ENCODE assay signal across 22 mouse cellular contexts in genomic region chr7:67616890-67617289, GRCm38 (mm10). TPM values are rescaled to one million over a fixed set of nuclear protein-coding genes. Genes with fewer than 3 reads are reported as not detected.
DNase-seq lines count a peak whose midpoint lies in the region; ATAC-seq and TF ChIP-seq lines count a peak whose summit lies in the region.
"Had no signal": no experiment of that assay in that cellular context is flagged by ENCODE, and none has a peak within 500 bp of the region (broad histone marks: within the 10 kb centered on the region; RNA-seq: fewer than 3 reads in every experiment).

No protein-coding gene starts in this region.

- no peaks in the 10 kb centered on the region for H3K79me3 ChIP-seq in C2C12 (ENCODE audit: low read depth)

- no peak for ATAC-seq in heart, embryonic 13.5 days (ENCODE audit: extremely low read depth, insufficient number of reproducible peaks, low FRiP score, low TSS enrichment)
- ATAC-seq in kidney, embryonic 14.5 days (ENCODE audit: low FRiP score, low TSS enrichment) = no peak
- ATAC-seq: forebrain, postnatal 0 days; liver, embryonic 12.5 days; midbrain, embryonic 13.5 days had no signal

- 50% methylated on average over 4 of the region's 4 CpGs for WGBS in heart, embryonic 13.5 days
- WGBS in kidney, embryonic 14.5 days = 21% methylated on average over 4 of the region's 4 CpGs

- H3K4me2 ChIP-seq in heart, embryonic 13.5 days = no peak overlapping the region
- H3K4me2 ChIP-seq in kidney, embryonic 14.5 days (replicated peaks; ENCODE audit: low read depth, low read length) = no peak overlapping the region
- H3K4me2 ChIP-seq: hindbrain, embryonic 15.5 days; limb, embryonic 13.5 days; liver, embryonic 12.5 days; midbrain, embryonic 13.5 days; neural tube, embryonic 12.5 days had no signal

- H3K4me1 ChIP-seq in heart, embryonic 13.5 days = peaks cover 60% of the 10 kb centered on the region
- peaks cover 21% of the 10 kb centered on the region for H3K4me1 ChIP-seq in kidney, embryonic 14.5 days (ENCODE audit: control insufficient read depth, insufficient read depth, low read length)
- H3K4me1 ChIP-seq: liver, embryonic 12.5 days; neural tube, embryonic 12.5 days had no signal

- H3K9me3 ChIP-seq in heart, embryonic 13.5 days = no peaks in the 10 kb centered on the region
- H3K9me3 ChIP-seq in kidney, embryonic 14.5 days (ENCODE audit: control insufficient read depth, low read length) = no peaks in the 10 kb centered on the region
- H3K9me3 ChIP-seq: hindbrain, embryonic 15.5 days; limb, embryonic 13.5 days; liver, embryonic 12.5 days; midbrain, embryonic 13.5 days; neural tube, embryonic 12.5 days had no signal

- H3K9ac ChIP-seq in heart, embryonic 13.5 days = no peak overlapping the region
- no peak overlapping the region for H3K9ac ChIP-seq in kidney, embryonic 14.5 days (ENCODE audit: low read depth, low read length)
- H3K9ac ChIP-seq: forebrain, postnatal 0 days; hindbrain, embryonic 15.5 days; limb, embryonic 13.5 days; liver, embryonic 12.5 days; midbrain, embryonic 13.5 days; neural tube, embryonic 12.5 days had no signal

- H3K4me3 ChIP-seq in heart, embryonic 13.5 days = no peak overlapping the region
- no peak overlapping the region for H3K4me3 ChIP-seq in kidney, embryonic 14.5 days (ENCODE audit: low read length)
- H3K4me3 ChIP-seq in C2C12 (ENCODE audit: insufficient read depth, poor library complexity, severe bottlenecking) = no peak overlapping the region
- H3K4me3 ChIP-seq: hindbrain, embryonic 15.5 days; limb, embryonic 13.5 days; liver, embryonic 12.5 days; midbrain, embryonic 13.5 days; neural tube, embryonic 12.5 days had no signal

- TF ChIP-seq CTCF in C2C12 (IDR thresholded peaks at IDR 0.05; ENCODE audit: control insufficient read depth, insufficient read depth, insufficient read length) = no peak

- H3K27me3 ChIP-seq in heart, embryonic 13.5 days (replicated peaks) = no peaks in the 10 kb centered on the region
- H3K27me3 ChIP-seq in kidney, embryonic 14.5 days (ENCODE audit: control insufficient read depth, insufficient read depth, low read length) = no peaks in the 10 kb centered on the region
- H3K27me3 ChIP-seq in C2C12 (ENCODE audit: control insufficient read depth, insufficient read depth, insufficient read length) = no peaks in the 10 kb centered on the region
- H3K27me3 ChIP-seq: hindbrain, embryonic 15.5 days; limb, embryonic 13.5 days; liver, embryonic 12.5 days; midbrain, embryonic 13.5 days; neural tube, embryonic 12.5 days had no signal

- H3K79me2 ChIP-seq in C2C12 (ENCODE audit: control insufficient read depth, insufficient read depth) = no peaks in the 10 kb centered on the region

- H3ac ChIP-seq in C2C12 (ENCODE audit: control insufficient read depth, insufficient read length, low read depth) = no peak overlapping the region

- DNase-seq in heart, adult 8-10 months (ENCODE audit: low spot score) = no peak
- DNase-seq in kidney, postnatal 25 days = no peak
- peak; percentile 71 for DNase-seq in 416B (ENCODE audit: low read depth)
- DNase-seq in adrenal gland, adult 18-20 months (ENCODE audit: low spot score in 2 of 2) = no peak
- DNase-seq: adrenal gland, postnatal 25 days; cerebellum, adult 8-10 months; cerebellum, postnatal 36 days; embryo, embryonic 11 days; forebrain, postnatal 0 days; gastrocnemius, postnatal 36 days; kidney, postnatal 14 days; layer of hippocampus, postnatal 36 days; lung, adult 2 months; retina, postnatal 1 day had no signal

- no peaks in the 10 kb centered on the region for H3K36me3 ChIP-seq in heart, embryonic 13.5 days
- no peaks in the 10 kb centered on the region for H3K36me3 ChIP-seq in kidney, embryonic 14.5 days (ENCODE audit: control insufficient read depth, insufficient read depth, low read length)
- H3K36me3 ChIP-seq in C2C12 (ENCODE audit: control insufficient read depth, insufficient read depth) = no peaks in the 10 kb centered on the region
- H3K36me3 ChIP-seq: hindbrain, embryonic 15.5 days; limb, embryonic 13.5 days; liver, embryonic 12.5 days; midbrain, embryonic 13.5 days; neural tube, embryonic 12.5 days had no signal

- peak overlapping the region; percentile 79 for H3K27ac ChIP-seq in heart, embryonic 13.5 days (replicated peaks)
- H3K27ac ChIP-seq in kidney, embryonic 14.5 days (ENCODE audit: low read depth, low read length) = peak overlapping the region; percentile 62; the same call in 1 of the 2 replicates
- H3K27ac ChIP-seq: hindbrain, embryonic 15.5 days; limb, embryonic 13.5 days; liver, embryonic 12.5 days; midbrain, embryonic 13.5 days; neural tube, embryonic 12.5 days had no signal

TF ChIP-seq in C2C12, 6 proteins besides CTCF, POLR2A, EP300 and RAD21:
- TF ChIP-seq MYOG (IDR thresholded peaks at IDR 0.05; ENCODE audit: control insufficient read depth, extremely low read depth, insufficient read length) (no peak), MYOD1 (IDR thresholded peaks at IDR 0.05; ENCODE audit: control insufficient read depth, insufficient read length, low read depth) (peak; percentile 5)

RNA-seq across cellular contexts. Expression of gene Lrrc28, which starts 28.2 kb away (rescaled TPM):
- polyA plus RNA-seq in heart, embryonic 13.5 days (2015; fragmentation: Nextera tagmentation; extraction: Ambion mirVana) = 8.7 and 11.7 TPM in 2 replicates
- 10 to 100 TPM; 13.5 to 19.6 (median 17.2) TPM for total RNA-seq in heart, adult 8-10 months (2022)
- polyA plus RNA-seq in kidney, embryonic 14.5 days (2014; fragmentation: Nextera tagmentation; extraction: Ambion mirVana) = 16.9 and 18.4 TPM in 2 replicates
- 9.1 TPM for polyA plus RNA-seq in C2C12 (2012; fragmentation: generic; extraction: Trizol)
- 10 to 100 TPM; 19.5 to 20.1 TPM for total RNA-seq in adrenal gland, adult 18-20 months (2021)

RNA-seq across cellular contexts. Expression of gene Ttc23, which starts 30.3 kb away (rescaled TPM):
- 16.0 and 16.8 TPM in 2 replicates for polyA plus RNA-seq in heart, embryonic 13.5 days (2015; fragmentation: Nextera tagmentation; extraction: Ambion mirVana)
- total RNA-seq in heart, adult 8-10 months (2022) = 10 to 100 TPM; 16.2 to 18.6 (median 17.4) TPM
- 39.1 and 41.7 TPM in 2 replicates for polyA plus RNA-seq in kidney, embryonic 14.5 days (2014; fragmentation: Nextera tagmentation; extraction: Ambion mirVana)
- polyA plus RNA-seq in C2C12 (2012; fragmentation: generic; extraction: Trizol) = 7.2 TPM
- 10 to 100 TPM; 19.2 to 24.1 TPM for total RNA-seq in adrenal gland, adult 18-20 months (2021)
